Mouse (Mus musculus): ENCODE data around the gene Camk2n1.

GRCm38 (mm10) chr4:138462971-138463831, 9.1 kb downstream of the Camk2n1 start:
- TF ChIP-seq CTCF (IDR thresholded peaks at IDR 0.05; ENCODE audit: low read depth, low read length) (no peak), POLR2A (IDR thresholded peaks at IDR 0.05; ENCODE audit: insufficient read depth, low read length) (no peak)
